Mouse (Mus musculus): ENCODE results near the gene Psmb2. TPM values are rescaled to one million over a fixed set of nuclear protein-coding genes. Genes with fewer than 3 reads are reported as not detected.

Gene Psmb2
- polyA plus RNA-seq, 1 experiment from 2014 or later: 449 TPM

GRCm38 (mm10) chr4:126756766-126757165 is 79.3 kb downstream of the Psmb2 start:
- no peak for ATAC-seq (replicated peaks)
- peaks cover 22% of the 10 kb centered on the region for H3K4me1 ChIP-seq
- H3K27me3 ChIP-seq: no peaks in the 10 kb centered on the region
- peaks cover 17% of the 10 kb centered on the region for H3K36me3 ChIP-seq
- no peaks in the 10 kb centered on the region for H3K9me3 ChIP-seq
- WGBS: 43% methylated on average over 4 of the region's 4 CpGs
- no peak overlapping the region for H3K4me3 ChIP-seq
- H3K9ac ChIP-seq (replicated peaks): no peak overlapping the region
- H3K27ac ChIP-seq (replicated peaks): peak overlapping the region; percentile 38; the same call in 1 of the 2 replicates
- no peak overlapping the region for H3K4me2 ChIP-seq (replicated peaks)

GRCm38 (mm10) chr4:126758299-126758698 is 80.9 kb downstream of the Psmb2 start:
- 77% methylated on average over 5 of the region's 5 CpGs for WGBS
- H3K27me3 ChIP-seq: no peaks in the 10 kb centered on the region
- peaks cover 17% of the 10 kb centered on the region for H3K36me3 ChIP-seq
- H3K4me1 ChIP-seq: peaks cover 14% of the 10 kb centered on the region
- no peak for ATAC-seq (replicated peaks)
- no peak overlapping the region for H3K9ac ChIP-seq (replicated peaks)
- H3K4me3 ChIP-seq: no peak overlapping the region
- no peak overlapping the region for H3K27ac ChIP-seq (replicated peaks)
- no peaks in the 10 kb centered on the region for H3K9me3 ChIP-seq
- no peak overlapping the region for H3K4me2 ChIP-seq (replicated peaks)

Other genes starting within 250 kb of the Psmb2 start
- gene Ago3, start 248.1 kb upstream of the Psmb2 start, polyA plus RNA-seq (2015; fragmentation: Nextera tagmentation; extraction: Ambion mirVana): 16.3 and 19.9 TPM in 2 replicates
- gene Ago1, start 209.0 kb upstream of the Psmb2 start, polyA plus RNA-seq (2015; fragmentation: Nextera tagmentation; extraction: Ambion mirVana): 15.3 and 17.2 TPM in 2 replicates
- gene Ago4, start 144.2 kb upstream of the Psmb2 start, polyA plus RNA-seq (2015; fragmentation: Nextera tagmentation; extraction: Ambion mirVana): 8.6 and 10.2 TPM in 2 replicates
- 19.3 and 21.5 TPM in 2 replicates for gene Clspn, start 120.7 kb upstream of the Psmb2 start, polyA plus RNA-seq (2015; fragmentation: Nextera tagmentation; extraction: Ambion mirVana)
- gene 5730409E04Rik, start 67.8 kb upstream of the Psmb2 start, polyA plus RNA-seq (2015; fragmentation: Nextera tagmentation; extraction: Ambion mirVana): 4.8 and 5.3 TPM in 2 replicates
- 0.78 and 1.0 TPM in 2 replicates for gene Tfap2e, start 58.6 kb downstream of the Psmb2 start, polyA plus RNA-seq (2015; fragmentation: Nextera tagmentation; extraction: Ambion mirVana)
- 95.0 and 102 TPM in 2 replicates for gene Ncdn, start 75.8 kb downstream of the Psmb2 start, polyA plus RNA-seq (2015; fragmentation: Nextera tagmentation; extraction: Ambion mirVana)
- 32.2 and 35.4 TPM in 2 replicates for gene AU040320, start 75.9 kb downstream of the Psmb2 start, polyA plus RNA-seq (2015; fragmentation: Nextera tagmentation; extraction: Ambion mirVana)